Mouse (Mus musculus) frontal cortex, postnatal 25 days (tissue): ENCODE results near the gene Fam71b.
"Not testable (repeated sequence)": the region's sequence is repeated elsewhere in the genome, so short reads cannot be mapped to it uniquely, and the experiment has no call there.

Experiments used
- DNase-seq, 2 experiments: peaks; one replicate each; pipeline ENCODE4 v3.0.0; 2022; ENCODE audit warnings: low spot score in 2 of 2

Fam71b gene

GRCm38 (mm10) chr11:46384925-46385324 is 11.4 kb upstream of the Fam71b start:
- DNase-seq, result no peak

GRCm38 (mm10) chr11:46386556-46386955 is 9.8 kb upstream of the Fam71b start:
- DNase-seq, result no peak

GRCm38 (mm10) chr11:46387061-46387460 is 9.3 kb upstream of the Fam71b start:
- no peak for DNase-seq

- DNase-seq, result no peak
These were observed 7.9 kb upstream of the Fam71b start for GRCm38 (mm10) chr11:46388438-46388837.

GRCm38 (mm10) chr11:46389336-46390117 is 6.8 kb upstream of the Fam71b start, which contains the start of gene Itk:
TSS of gene Itk (minus strand) at chr11:46389515.
- DNase-seq, result no peak

GRCm38 (mm10) chr11:46390621-46391020 is 5.7 kb upstream of the Fam71b start:
- DNase-seq, result no peak

- no peak for DNase-seq
These were observed 3.5 kb upstream of the Fam71b start for GRCm38 (mm10) chr11:46392890-46393289.

GRCm38 (mm10) chr11:46393413-46393812 is 2.9 kb upstream of the Fam71b start:
- DNase-seq, result no peak

- no peak for DNase-seq
These were observed 1.3 kb upstream of the Fam71b start for GRCm38 (mm10) chr11:46395088-46395487.

GRCm38 (mm10) chr11:46395698-46396097 is 661 bp upstream of the Fam71b start:
- no peak for DNase-seq

GRCm38 (mm10) chr11:46396860-46397179 is 461 bp downstream of the Fam71b start:
- no peak for DNase-seq

- no peak for DNase-seq
These were observed 1.5 kb downstream of the Fam71b start for GRCm38 (mm10) chr11:46397900-46398299.

GRCm38 (mm10) chr11:46398473-46398872 is 2.1 kb downstream of the Fam71b start:
- no peak for DNase-seq

- DNase-seq, result no peak
These were observed 2.6 kb downstream of the Fam71b start for GRCm38 (mm10) chr11:46398933-46399383.

GRCm38 (mm10) chr11:46401555-46401954 is 5.2 kb downstream of the Fam71b start:
- DNase-seq, result no peak

GRCm38 (mm10) chr11:46404986-46405385 is 8.6 kb downstream of the Fam71b start:
- no peak for DNase-seq

- no peak for DNase-seq
These were observed 10.4 kb downstream of the Fam71b start for GRCm38 (mm10) chr11:46406721-46407120.

- DNase-seq, result no peak
These were observed 13.7 kb downstream of the Fam71b start for GRCm38 (mm10) chr11:46410018-46410563.

GRCm38 (mm10) chr11:46418438-46418837 is 22.1 kb downstream of the Fam71b start:
- DNase-seq, result no peak

- no peak for DNase-seq
These were observed 22.5 kb downstream of the Fam71b start for GRCm38 (mm10) chr11:46418860-46419259.

GRCm38 (mm10) chr11:46421086-46421888 is 24.9 kb downstream of the Fam71b start:
- DNase-seq, result no peak

- not testable (repeated sequence) for DNase-seq
These were observed 31.8 kb downstream of the Fam71b start for GRCm38 (mm10) chr11:46428131-46428530.

GRCm38 (mm10) chr11:46430123-46430522 is 33.8 kb downstream of the Fam71b start:
- no peak for DNase-seq
